Mouse (Mus musculus) heart, postnatal 0 days (tissue): Measurements from ENCODE around the gene Rbms2. TPM values are rescaled to one million over a fixed set of nuclear protein-coding genes. Genes with fewer than 3 reads are reported as not detected.

Experiments used
- ATAC-seq: fragments of 200-750 bp; cut with Nextera tagmentation; 2 replicates; pipeline ENCODE4 v1.8.0; 2017; ENCODE audit warnings: low read depth, moderate number of reproducible peaks, moderate library complexity; ENCODE audit not compliant: insufficient read depth
- DNase-seq: peaks from one replicate; pipeline ENCODE4 v3.0.0-alpha.2; 2016; ENCODE audit warnings: low spot score
- H3K27ac ChIP-seq: fragments of 300-500 bp; sonication (generic); 2 replicates; pipeline ENCODE4 v1.5.1; 2014; ENCODE audit warnings: low read depth, mild to moderate bottlenecking
- H3K27me3 ChIP-seq: fragments of 300-500 bp; sonication (generic); 2 replicates; pipeline ENCODE4 v1.6.1; 2014; ENCODE audit warnings: low read length, mixed read lengths; ENCODE audit not compliant: control insufficient read depth, insufficient read depth
- H3K36me3 ChIP-seq: fragments of 300-500 bp; sonication (generic); replicated peaks from 2 replicates; pipeline ENCODE4 v1.6.1; 2014; ENCODE audit warnings: low read length, mixed read lengths; ENCODE audit not compliant: control insufficient read depth, insufficient read depth
- H3K4me1 ChIP-seq: fragments of 300-500 bp; sonication (generic); 2 replicates; pipeline ENCODE4 v1.6.1; 2014; ENCODE audit warnings: antibody characterized with exemption; ENCODE audit not compliant: control insufficient read depth, insufficient read depth
- H3K4me2 ChIP-seq: fragments of 300-500 bp; sonication (generic); 2 replicates; pipeline ENCODE4 v1.6.1; 2014; ENCODE audit warnings: low read depth, mild to moderate bottlenecking, low read length, moderate library complexity
- H3K4me3 ChIP-seq: fragments of 300-500 bp; sonication (generic); 2 replicates; pipeline ENCODE4 v1.5.1; 2014; ENCODE audit warnings: low read depth, low read length
- H3K9ac ChIP-seq: fragments of 300-500 bp; sonication (generic); replicated peaks from 2 replicates; pipeline ENCODE4 v1.6.1; 2014; ENCODE audit warnings: low read depth, low read length, mixed read lengths
- H3K9me3 ChIP-seq: fragments of 300-500 bp; sonication (generic); replicated peaks from 2 replicates; pipeline ENCODE4 v1.6.1; 2016; ENCODE audit warnings: low read length; ENCODE audit not compliant: control insufficient read depth
- CTCF ChIP-seq: IDR thresholded peaks from 2 replicates; pipeline ENCODE4 v1.5.1; 2016; ENCODE audit warnings: antibody characterized with exemption, control low read depth, low read depth
- EP300 ChIP-seq: IDR thresholded peaks from 2 replicates; pipeline ENCODE4 v1.6.1; 2016; ENCODE audit warnings: antibody characterized with exemption, low read depth
- WGBS: fragments of 180-500 bp; shearing (Covaris S2); extraction: QIAGEN DNeasy Blood & Tissue Kit; methylation state at CpG from one replicate; pipeline ENCODE4 v1.1.7; 2014; 5-methylcytosine and 5-hydroxymethylcytosine counted together
- microRNA counts: library from miRNA; unstranded; fragments of <30 nt; microRNA quantifications from one replicate; lab custom pipeline; 2015
- microRNA-seq: library from miRNA; unstranded; fragments of <30 nt; microRNA quantifications from one replicate; pipeline ENCODE4, GENCODE M21; 2016
- polyA plus RNA-seq: library from polyadenylated mRNA; unstranded; fragments of >200 nt; fragmentation: Nextera tagmentation; extraction: Ambion mirVana; gene quantifications from 2 replicates; pipeline ENCODE4 v1.2.1, GENCODE M21; 2015
- total RNA-seq: library from RNA; depleted of rRNA; stranded (reverse); fragments of >200 nt; gene quantifications from 2 replicates; pipeline ENCODE4 v1.2.3, GENCODE M21; 2014; ENCODE audit warnings: low replicate concordance; rRNA removed

Gene Rbms2
- total and polyA plus RNA-seq, 2 experiments from 2014 or later: 29.9 to 41.9 TPM

DNA sequence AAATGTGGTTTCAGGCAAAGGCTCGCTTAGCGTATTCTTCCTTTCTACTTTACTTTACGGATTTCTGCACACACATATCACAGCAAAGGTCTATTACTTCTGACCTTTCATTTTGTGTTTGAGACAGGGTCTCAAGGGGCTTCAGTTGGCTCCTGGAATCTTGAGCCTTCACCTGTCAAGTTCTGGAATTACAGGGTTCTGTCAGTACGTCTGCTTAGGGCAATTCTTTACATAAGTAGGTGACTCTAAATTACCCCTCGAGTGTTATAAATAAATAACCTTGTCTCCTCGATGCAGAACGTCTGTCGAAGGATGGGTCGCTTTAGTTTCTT, 97.7 kb downstream of the Rbms2 start:
- DNase-seq: peak; percentile 26
- ATAC-seq: no peak; the same call in 1 of the 2 replicates
- Histone ChIP-seq H3K27ac (peak overlapping the region; percentile 96), H3K4me3 (peak overlapping the region; percentile 75), H3K4me1 (peaks cover 11% of the 10 kb centered on the region; the same call in 1 of the 2 replicates), H3K4me2 (peak overlapping the region; percentile 68), H3K9me3 (no peaks in the 10 kb centered on the region), H3K9ac (peak overlapping the region; percentile 76), H3K36me3 (peaks cover 27% of the 10 kb centered on the region), H3K27me3 (no peaks in the 10 kb centered on the region)
- TF ChIP-seq CTCF (no peak), EP300 (no peak)
- WGBS: 2% methylated on average over 9 of the region's 9 CpGs

GRCm38 (mm10) chr10:128081807-128082476, 98.2 kb downstream of the Rbms2 start:
- ATAC-seq: no peak
- Histone ChIP-seq H3K9me3 (no peaks in the 10 kb centered on the region), H3K4me3 (peak overlapping the region; percentile 75), H3K4me1 (peaks cover 11% of the 10 kb centered on the region; the same call in 1 of the 2 replicates), H3K27me3 (no peaks in the 10 kb centered on the region), H3K9ac (peak overlapping the region; percentile 76), H3K4me2 (peak overlapping the region; percentile 68), H3K27ac (peak overlapping the region; percentile 96), H3K36me3 (peaks cover 25% of the 10 kb centered on the region)
- no peak for TF ChIP-seq EP300
- no peak for TF ChIP-seq CTCF
- 33% methylated on average over 6 of the region's 6 CpGs for WGBS
- peak; percentile 32 for DNase-seq

MicroRNA genes within 50 kb of the gene (microRNA counts, 519-probe panel; counts per million panel counts)
- microRNA mmu-miR-677 (lab: Ali Mortazavi, UCI): not detected

Small RNA genes within 50 kb of the gene (microRNA-seq; reads per million reads assigned to microRNA genes)
- 35.9 reads per million, percentile 43 among the genes with 10 or more reads in this experiment for gene Mir677

Other genes starting within 250 kb of the Rbms2 start
- not detected in 2 replicates for gene Hsd17b6, start 172.7 kb downstream of the Rbms2 start, total RNA-seq
- not detected in 2 replicates for gene Hsd17b6, start 172.7 kb downstream of the Rbms2 start, polyA plus RNA-seq
- gene Prim1, start 165.1 kb downstream of the Rbms2 start, total RNA-seq: 10.0 and 21.1 TPM in 2 replicates
- 16.1 and 19.1 TPM in 2 replicates for gene Prim1, start 165.1 kb downstream of the Rbms2 start, polyA plus RNA-seq
- 307 and 346 TPM in 2 replicates for gene Naca, start 144.7 kb downstream of the Rbms2 start, total RNA-seq
- 370 and 382 TPM in 2 replicates for gene Naca, start 144.7 kb downstream of the Rbms2 start, polyA plus RNA-seq
- 48.4 and 59.2 TPM in 2 replicates for gene Ptges3, start 121.3 kb downstream of the Rbms2 start, total RNA-seq
- 209 and 211 TPM in 2 replicates for gene Ptges3, start 121.3 kb downstream of the Rbms2 start, polyA plus RNA-seq
- gene Atp5b, start 97.0 kb downstream of the Rbms2 start, total RNA-seq: 19,517 and 23,614 TPM in 2 replicates
- gene Atp5b, start 97.0 kb downstream of the Rbms2 start, polyA plus RNA-seq: 9,758 and 9,784 TPM in 2 replicates
- 15.8 and 16.7 TPM in 2 replicates for gene Baz2a, start 88.7 kb downstream of the Rbms2 start, total RNA-seq
- gene Baz2a, start 88.7 kb downstream of the Rbms2 start, polyA plus RNA-seq: 7.2 and 7.7 TPM in 2 replicates
- gene Gls2, start 14.2 kb upstream of the Rbms2 start, total RNA-seq: not detected in 2 replicates
- gene Gls2, start 14.2 kb upstream of the Rbms2 start, polyA plus RNA-seq: 0.14 and 0.33 TPM in 2 replicates
- gene Spryd4, start 31.5 kb upstream of the Rbms2 start, total RNA-seq: 83.9 and 93.1 TPM in 2 replicates
- 45.8 and 50.1 TPM in 2 replicates for gene Spryd4, start 31.5 kb upstream of the Rbms2 start, polyA plus RNA-seq
- not detected in 2 replicates for gene Mip, start 45.5 kb upstream of the Rbms2 start, total RNA-seq
- not detected in 2 replicates for gene Mip, start 45.5 kb upstream of the Rbms2 start, polyA plus RNA-seq
- 7.9 and 15.2 TPM in 2 replicates for gene Timeless, start 51.8 kb upstream of the Rbms2 start, total RNA-seq
- 10.5 and 11.1 TPM in 2 replicates for gene Timeless, start 51.8 kb upstream of the Rbms2 start, polyA plus RNA-seq
- gene Apon, start 73.8 kb upstream of the Rbms2 start, total RNA-seq: not detected in 2 replicates
- 0.14 TPM in 1 of 2 replicates, not detected in the other for gene Apon, start 73.8 kb upstream of the Rbms2 start, polyA plus RNA-seq
- not detected in 2 replicates for gene Apof, start 88.4 kb upstream of the Rbms2 start, total RNA-seq
- gene Apof, start 88.4 kb upstream of the Rbms2 start, polyA plus RNA-seq: not detected in 2 replicates
- 8.2 and 10.0 TPM in 2 replicates for gene Stat2, start 90.3 kb upstream of the Rbms2 start, total RNA-seq
- 6.0 and 6.2 TPM in 2 replicates for gene Stat2, start 90.3 kb upstream of the Rbms2 start, polyA plus RNA-seq
- gene Il23a, start 118.5 kb upstream of the Rbms2 start, total RNA-seq: 6.6 and 6.8 TPM in 2 replicates
- 4.7 and 5.2 TPM in 2 replicates for gene Il23a, start 118.5 kb upstream of the Rbms2 start, polyA plus RNA-seq
- 19.6 and 24.1 TPM in 2 replicates for gene Pan2, start 123.0 kb upstream of the Rbms2 start, total RNA-seq
- gene Pan2, start 123.0 kb upstream of the Rbms2 start, polyA plus RNA-seq: 12.5 and 13.4 TPM in 2 replicates
- 24.7 and 49.9 TPM in 2 replicates for gene Cnpy2, start 142.2 kb upstream of the Rbms2 start, total RNA-seq
- gene Cnpy2, start 142.2 kb upstream of the Rbms2 start, polyA plus RNA-seq: 170 and 190 TPM in 2 replicates
- gene Cs, start 157.4 kb upstream of the Rbms2 start, total RNA-seq: 796 and 830 TPM in 2 replicates
- 590 and 625 TPM in 2 replicates for gene Cs, start 157.4 kb upstream of the Rbms2 start, polyA plus RNA-seq
- gene Coq10a, start 188.7 kb upstream of the Rbms2 start, total RNA-seq: 35.2 and 36.9 TPM in 2 replicates
- 52.9 and 61.2 TPM in 2 replicates for gene Coq10a, start 188.7 kb upstream of the Rbms2 start, polyA plus RNA-seq
- 14.3 and 17.6 TPM in 2 replicates for gene Ankrd52, start 196.8 kb upstream of the Rbms2 start, total RNA-seq
- gene Ankrd52, start 196.8 kb upstream of the Rbms2 start, polyA plus RNA-seq: 4.2 and 4.5 TPM in 2 replicates
- not detected in 2 replicates for gene Slc39a5, start 220.9 kb upstream of the Rbms2 start, total RNA-seq
- gene Slc39a5, start 220.9 kb upstream of the Rbms2 start, polyA plus RNA-seq: not detected in 2 replicates
- gene Nabp2, start 231.2 kb upstream of the Rbms2 start, total RNA-seq: 28.1 and 34.6 TPM in 2 replicates
- gene Nabp2, start 231.2 kb upstream of the Rbms2 start, polyA plus RNA-seq: 55.5 and 56.1 TPM in 2 replicates
- 27.1 and 27.3 TPM in 2 replicates for gene Rnf41, start 231.4 kb upstream of the Rbms2 start, total RNA-seq
- gene Rnf41, start 231.4 kb upstream of the Rbms2 start, polyA plus RNA-seq: 21.9 and 24.0 TPM in 2 replicates